ENCODE assay signal across 8 mouse cellular contexts in genomic region chr13:56765284-56766032, GRCm38 (mm10). TPM values are rescaled to one million over a fixed set of nuclear protein-coding genes. Genes with fewer than 3 reads are reported as not detected.
DNase-seq lines count a peak whose midpoint lies in the region; ATAC-seq and TF ChIP-seq lines count a peak whose summit lies in the region.

No protein-coding gene starts in this region.

- peak; percentile 51; the same call in 1 of the 2 replicates for ATAC-seq in kidney, embryonic 14.5 days (ENCODE audit: low FRiP score, low TSS enrichment)
- no peak for ATAC-seq in hindbrain, postnatal 0 days

- peak overlapping the region; percentile 0; the same call in 1 of the 2 replicates for H3K9ac ChIP-seq in kidney, embryonic 14.5 days (ENCODE audit: low read depth, low read length)
- no peak overlapping the region for H3K9ac ChIP-seq in hindbrain, postnatal 0 days (replicated peaks; ENCODE audit: low read length)

- H3K36me3 ChIP-seq in kidney, embryonic 14.5 days (ENCODE audit: control insufficient read depth, insufficient read depth, low read length) = no peaks in the 10 kb centered on the region
- H3K36me3 ChIP-seq in hindbrain, postnatal 0 days (ENCODE audit: insufficient read depth, low read length) = no peaks in the 10 kb centered on the region
- no peaks in the 10 kb centered on the region for H3K36me3 ChIP-seq in megakaryocyte, embryonic 14.5 days (replicated peaks; ENCODE audit: low read length)

- DNase-seq in kidney, postnatal 25 days = no peak
- no peak for DNase-seq in hindbrain, postnatal 0 days (ENCODE audit: low spot score)
- DNase-seq in layer of hippocampus, postnatal 14 days (ENCODE audit: low spot score in 2 of 2) = no peak
- DNase-seq in layer of hippocampus, postnatal 36 days = no peak
- no peak for DNase-seq in right cerebral cortex, adult 18-20 months

- 32% methylated on average over 25 of the region's 25 CpGs for WGBS in kidney, embryonic 14.5 days
- WGBS in bone marrow, adult 2 months = 20% methylated on average over 25 of the region's 25 CpGs
- 51% methylated on average over 25 of the region's 25 CpGs for WGBS in hindbrain, postnatal 0 days

- TF ChIP-seq CTCF in bone marrow, adult 2 months (IDR thresholded peaks at IDR 0.05; ENCODE audit: control insufficient read depth, insufficient read depth, low read length) = no peak
- TF ChIP-seq CTCF in hindbrain, postnatal 0 days (IDR thresholded peaks at IDR 0.05; ENCODE audit: low read depth) = no peak

- H3K4me1 ChIP-seq in kidney, embryonic 14.5 days (ENCODE audit: control insufficient read depth, insufficient read depth, low read length) = peaks cover 6% of the 10 kb centered on the region
- no peaks in the 10 kb centered on the region for H3K4me1 ChIP-seq in bone marrow, adult 2 months (ENCODE audit: control insufficient read depth, insufficient read depth, low read length)
- H3K4me1 ChIP-seq in hindbrain, postnatal 0 days (ENCODE audit: insufficient read depth, low read length) = peaks cover 17% of the 10 kb centered on the region
- H3K4me1 ChIP-seq in megakaryocyte, embryonic 14.5 days = peaks cover 10% of the 10 kb centered on the region

- no peak overlapping the region for H3K27ac ChIP-seq in kidney, embryonic 14.5 days (ENCODE audit: low read depth, low read length)
- H3K27ac ChIP-seq in bone marrow, adult 2 months (ENCODE audit: control insufficient read depth, insufficient read depth, low read depth, low read length, poor library complexity) = no peak overlapping the region
- H3K27ac ChIP-seq in hindbrain, postnatal 0 days = no peak overlapping the region

- TF ChIP-seq POLR2A in bone marrow, adult 2 months (IDR thresholded peaks at IDR 0.05; ENCODE audit: borderline replicate concordance, control insufficient read depth, low read depth, low read length) = no peak

- H3K9me3 ChIP-seq in kidney, embryonic 14.5 days (ENCODE audit: control insufficient read depth, low read length) = no peaks in the 10 kb centered on the region
- no peaks in the 10 kb centered on the region for H3K9me3 ChIP-seq in hindbrain, postnatal 0 days (ENCODE audit: low read length)
- H3K9me3 ChIP-seq in megakaryocyte, embryonic 14.5 days = peaks cover 22% of the 10 kb centered on the region

- peak overlapping the region; percentile 17 for H3K4me3 ChIP-seq in kidney, embryonic 14.5 days (ENCODE audit: low read length)
- H3K4me3 ChIP-seq in bone marrow, adult 2 months (replicated peaks; ENCODE audit: control insufficient read depth, low read depth, low read length) = peak overlapping the region; percentile 31
- H3K4me3 ChIP-seq in hindbrain, postnatal 0 days (ENCODE audit: low read length) = no peak overlapping the region
- H3K4me3 ChIP-seq in megakaryocyte, embryonic 14.5 days (replicated peaks) = peak overlapping the region; percentile 75

- peak overlapping the region; percentile 35 for H3K4me2 ChIP-seq in kidney, embryonic 14.5 days (replicated peaks; ENCODE audit: low read depth, low read length)
- H3K4me2 ChIP-seq in hindbrain, postnatal 0 days (ENCODE audit: low read depth, low read length) = peak overlapping the region; percentile 3

- H3K27me3 ChIP-seq in kidney, embryonic 14.5 days (ENCODE audit: control insufficient read depth, insufficient read depth, low read length) = peaks cover 3% of the 10 kb centered on the region; the same call in 1 of the 2 replicates
- H3K27me3 ChIP-seq in hindbrain, postnatal 0 days (ENCODE audit: insufficient read depth, low read length) = no peaks in the 10 kb centered on the region
- H3K27me3 ChIP-seq in megakaryocyte, embryonic 14.5 days (replicated peaks) = peaks cover 70% of the 10 kb centered on the region

RNA-seq across cellular contexts. Expression of gene Gm45623, which starts 11.8 kb away (rescaled TPM):
- 0.15 TPM in 1 of 2 replicates, not detected in the other for polyA plus RNA-seq in kidney, embryonic 14.5 days (2014; fragmentation: Nextera tagmentation; extraction: Ambion mirVana)
- not detected in 2 replicates for polyA plus RNA-seq in bone marrow, adult 2 months (2011; ENCODE audit: insufficient read depth, insufficient read length, low replicate concordance, missing spikeins)
- 12.4 and 15.1 TPM in 2 replicates for total RNA-seq in hindbrain, postnatal 0 days (2014; rRNA removed)
- polyA plus RNA-seq in hindbrain, postnatal 0 days (2015; fragmentation: Nextera tagmentation; extraction: Ambion mirVana) = 2.2 and 2.4 TPM in 2 replicates
- polyA plus RNA-seq in megakaryocyte, embryonic 14.5 days (2012; ENCODE audit: insufficient read depth, low replicate concordance) = not detected in 2 replicates
- 1 to 10 TPM; 1.6 to 1.7 TPM for total RNA-seq in layer of hippocampus, postnatal 14 days (2021)
- total RNA-seq in layer of hippocampus, postnatal 36 days (2021) = 1 to 10 TPM in 1 of 2 experiments, under 1 TPM in 1; 0.96 to 1.0 TPM
